Mouse (Mus musculus) brain, embryonic 14.5 days (tissue): ENCODE data around the gene Ldah. TPM values are rescaled to one million over a fixed set of nuclear protein-coding genes. Genes with fewer than 3 reads are reported as not detected.
A peak's percentile ranks its signal among the peaks of the same experiment; 100 is the strongest.

ENCODE experiments used
- DNase-seq: peaks from one replicate; pipeline ENCODE4 v3.0.0-alpha.2; 2011; ENCODE audit warnings: low read depth
- CTCF ChIP-seq: fragments of 200-500 bp; IDR thresholded peaks from 2 replicates; pipeline ENCODE4 v1.5.1; 2012; ENCODE audit warnings: inconsistent platforms, mild to moderate bottlenecking, moderate library complexity, borderline replicate concordance; ENCODE audit not compliant: insufficient read depth, insufficient read length; ENCODE audit errors: extremely low read depth
- POLR2A ChIP-seq: fragments of 200-500 bp; IDR thresholded peaks from 2 replicates; pipeline ENCODE4 v1.6.1; 2012; ENCODE audit warnings: mild to moderate bottlenecking, inconsistent platforms, borderline replicate concordance; ENCODE audit not compliant: poor library complexity, insufficient read depth, insufficient read length, severe bottlenecking; ENCODE audit errors: extremely low read depth
- polyA plus RNA-seq: library from polyadenylated mRNA; depleted of rRNA; stranded (reverse); fragments of >200 nt; gene quantifications from 2 replicates; pipeline ENCODE4 v1.2.3, GENCODE M21; 2012

Ldah gene
- polyA plus RNA-seq, 1 experiment, result 47.7 TPM

- no peak for DNase-seq
- TF ChIP-seq CTCF, result no peak
- TF ChIP-seq POLR2A, result no peak
These were observed 15.1 kb downstream of the Ldah start for GRCm38 (mm10) chr12:8223036-8223435.

DNA sequence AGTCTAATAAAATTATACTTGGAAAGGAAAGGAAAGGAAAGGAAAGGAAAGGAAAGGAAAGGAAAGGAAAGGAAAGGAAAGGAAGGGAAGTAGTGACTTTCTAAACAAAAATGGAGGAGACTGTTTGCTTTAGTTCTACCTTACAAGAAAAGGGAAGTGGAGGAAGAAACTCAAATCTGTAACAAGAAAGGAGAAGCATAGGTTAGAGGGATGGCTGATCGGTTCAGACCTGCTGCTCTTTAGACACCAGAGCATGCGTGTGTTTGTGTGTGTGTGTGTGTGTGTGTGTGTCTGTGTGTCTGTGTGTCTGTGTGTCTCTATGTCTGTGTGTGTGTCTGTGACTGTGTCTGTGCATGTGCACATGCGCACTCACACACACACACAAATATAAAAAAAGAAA lies 23.2 kb downstream of the Ldah start:
- TF ChIP-seq POLR2A (no peak), CTCF (no peak)

DNA sequence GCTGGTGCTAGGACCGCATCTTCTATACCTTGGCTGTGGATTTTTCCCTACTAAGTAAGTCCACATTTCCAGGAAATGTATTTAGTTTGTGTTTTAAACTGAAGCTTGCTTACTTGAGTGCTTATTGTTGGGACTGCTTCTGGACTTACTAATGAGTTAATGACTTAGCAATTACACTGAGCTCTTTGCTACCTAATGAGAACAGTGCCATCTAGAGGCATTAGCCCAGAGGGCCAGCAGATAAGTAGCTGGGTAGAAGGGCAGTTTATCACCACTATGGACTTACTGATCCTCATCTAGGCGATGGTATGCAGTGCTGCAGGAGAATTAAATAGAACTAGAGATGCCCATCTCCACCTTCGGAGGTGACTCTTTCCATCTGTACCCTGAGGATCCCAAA lies 24.8 kb downstream of the Ldah start:
- no peak for TF ChIP-seq POLR2A
- TF ChIP-seq CTCF, result peak; percentile 45; the same call in 1 of the 2 replicates
- peak; percentile 47 for DNase-seq

More for the DNA sequence above, 23.2 kb downstream of the Ldah start:
- DNase-seq, result no peak

GRCm38 (mm10) chr12:8242181-8242580 lies 34.3 kb downstream of the Ldah start:
- DNase-seq, result no peak
- TF ChIP-seq POLR2A (no peak), CTCF (no peak)

- TF ChIP-seq POLR2A (no peak), CTCF (no peak)
- no peak for DNase-seq
These were observed 36.8 kb downstream of the Ldah start for GRCm38 (mm10) chr12:8244746-8245145.

DNA sequence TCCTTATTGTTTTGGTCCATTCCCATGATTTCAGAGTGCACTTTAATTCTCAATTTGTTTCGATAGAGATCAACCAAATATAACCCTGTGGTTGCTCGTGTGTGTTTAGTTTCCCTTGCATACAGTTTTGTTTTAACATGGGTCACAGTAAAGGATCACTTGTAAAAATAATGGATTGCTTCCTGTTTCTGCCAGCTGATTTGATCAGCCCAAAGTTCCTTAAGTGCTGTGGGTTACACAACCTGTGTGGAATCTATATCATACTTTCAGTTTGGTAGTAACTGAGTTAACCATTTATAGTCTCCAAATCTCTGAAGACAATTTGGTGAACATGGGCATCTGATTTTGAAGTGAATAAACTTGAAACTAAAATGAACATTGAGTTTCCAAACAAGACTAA lies 52.4 kb downstream of the Ldah start:
- no peak for DNase-seq
- TF ChIP-seq POLR2A (no peak), CTCF (no peak)

- TF ChIP-seq POLR2A (no peak), CTCF (no peak)
- DNase-seq, result no peak
These were observed 58.4 kb downstream of the Ldah start for GRCm38 (mm10) chr12:8266311-8266710.

GRCm38 (mm10) chr12:8269627-8270026 lies 61.7 kb downstream of the Ldah start:
- DNase-seq, result no peak
- TF ChIP-seq POLR2A (no peak), CTCF (no peak)

GRCm38 (mm10) chr12:8271405-8271804 lies 63.5 kb downstream of the Ldah start:
- no peak for TF ChIP-seq POLR2A
- no peak for DNase-seq

DNA sequence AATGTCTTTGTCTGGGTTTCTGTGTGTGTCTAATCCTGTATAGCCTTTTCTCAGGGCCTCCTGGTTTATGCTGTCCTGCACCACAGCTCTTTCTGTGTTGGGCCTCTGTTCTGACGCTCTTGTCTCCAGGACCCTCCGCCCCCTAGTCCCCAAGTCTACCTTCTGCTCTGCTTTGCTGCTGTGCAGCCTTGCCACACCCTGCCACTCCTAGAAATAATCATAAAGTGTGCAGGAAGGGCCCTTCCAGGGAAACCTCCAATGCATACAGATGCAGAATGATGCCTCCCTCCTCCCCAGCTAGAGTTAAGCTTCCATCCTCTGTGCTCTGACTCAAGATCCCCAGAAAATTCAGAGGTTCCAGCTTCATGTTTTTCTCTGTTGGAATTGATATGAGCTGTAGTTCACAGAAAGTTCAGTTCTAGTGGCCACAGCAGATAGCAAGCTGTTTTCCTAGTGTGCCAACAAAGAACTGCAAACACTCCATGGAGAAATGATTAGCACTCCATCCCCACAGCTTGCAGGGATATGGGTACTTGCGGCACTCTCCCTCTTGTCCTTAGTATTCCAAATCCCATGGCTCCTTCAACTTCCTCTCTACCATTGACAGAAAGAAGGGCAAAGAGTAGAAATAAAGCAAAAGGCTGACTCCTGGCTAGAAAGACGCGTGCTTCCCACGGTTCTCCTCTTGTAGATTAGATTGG lies 65.7 kb downstream of the Ldah start:
- TF ChIP-seq CTCF, result no peak
- TF ChIP-seq POLR2A, result no peak
- DNase-seq, result no peak

DNA sequence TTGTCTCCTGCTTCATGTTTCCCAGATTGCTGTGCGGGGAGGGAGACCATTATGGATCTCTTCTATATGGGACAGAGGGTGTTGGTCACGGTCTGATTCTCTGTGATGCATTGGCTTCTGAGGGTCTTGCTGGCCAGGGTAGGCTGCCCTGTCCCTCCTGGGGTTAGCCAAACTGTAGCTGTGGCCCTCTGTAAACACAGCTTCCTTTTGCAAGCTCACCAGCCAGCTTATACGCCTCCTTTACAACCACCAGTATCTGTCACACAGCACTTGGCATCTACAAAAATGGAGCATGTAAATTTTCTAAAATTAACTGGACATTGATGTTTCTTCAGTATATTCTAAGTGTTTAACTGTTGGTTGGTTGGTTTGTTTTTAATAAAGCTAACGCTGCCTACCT lies 67.5 kb downstream of the Ldah start:
- TF ChIP-seq POLR2A (no peak), CTCF (no peak)
- DNase-seq, result no peak

DNA sequence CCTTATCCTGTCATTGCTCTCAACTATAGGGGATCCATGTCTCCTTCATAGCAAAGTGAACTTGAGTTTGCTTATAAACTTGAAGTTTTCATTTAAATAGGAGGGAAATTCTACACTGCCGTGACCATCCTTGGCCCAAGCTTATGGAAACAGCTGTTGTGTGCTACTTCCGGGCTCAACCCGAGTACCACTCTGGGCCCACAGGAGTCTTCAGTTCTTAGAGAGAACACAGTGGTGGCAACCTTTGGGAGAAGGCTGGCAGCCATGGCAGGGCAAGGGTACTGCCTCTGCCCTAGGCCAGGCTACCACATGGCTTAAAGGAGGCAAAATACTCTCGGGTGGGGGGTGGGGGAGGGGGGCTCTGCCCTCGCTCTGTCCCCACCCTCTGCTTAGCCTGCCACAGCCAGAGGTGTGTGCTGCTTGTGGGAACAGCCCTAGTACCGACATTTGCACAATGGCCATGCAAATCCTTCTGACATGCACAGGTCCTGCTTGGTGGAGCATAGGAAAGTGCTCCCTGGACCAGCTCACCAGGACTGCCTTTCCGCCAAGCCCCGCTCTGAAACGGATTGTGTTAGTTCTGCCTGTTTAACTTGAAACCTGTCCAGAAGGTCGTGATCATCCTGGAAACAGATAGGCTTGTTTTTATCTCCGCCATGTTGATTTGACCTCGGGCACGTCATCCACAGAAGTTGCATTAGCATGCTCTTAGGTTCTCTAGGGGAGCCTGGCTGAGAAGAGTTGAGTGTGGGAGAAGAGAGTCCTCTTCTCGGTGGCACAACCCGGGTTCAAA lies 73.5 kb downstream of the Ldah start:
- no peak for DNase-seq
- TF ChIP-seq POLR2A (no peak), CTCF (no peak)

DNA sequence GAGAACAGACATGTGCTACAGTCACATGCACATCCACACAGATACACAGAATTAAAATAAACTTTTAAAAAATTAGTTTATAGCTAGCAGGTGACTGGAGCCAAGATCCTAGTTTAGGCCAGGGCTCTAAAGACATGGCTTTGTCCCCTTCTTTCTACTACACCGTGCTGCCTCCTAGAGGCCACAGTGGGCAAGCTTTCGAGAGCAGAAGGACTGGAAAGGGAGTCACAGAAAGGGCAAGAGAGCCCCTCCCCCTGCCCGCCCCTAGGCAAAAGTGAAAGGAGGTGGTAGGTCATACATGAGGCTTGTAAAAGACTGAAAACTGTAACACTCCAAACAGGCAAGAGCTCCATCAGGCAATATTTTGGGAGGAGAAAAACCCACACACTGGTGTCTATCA lies 80.1 kb downstream of the Ldah start:
- no peak for DNase-seq
- TF ChIP-seq POLR2A (no peak), CTCF (no peak)
